Mouse (Mus musculus) liver, embryonic 14.5 days (tissue): ENCODE measurements around the gene Cd2.

Experiments used
- CTCF ChIP-seq: IDR thresholded peaks from 2 replicates; pipeline ENCODE4 v1.5.1; 2016; ENCODE audit warnings: antibody characterized with exemption, low read depth, control low read depth
- EP300 ChIP-seq: IDR thresholded peaks from 2 replicates; pipeline ENCODE4 v1.6.1; 2016; ENCODE audit warnings: antibody characterized with exemption, low read depth

GRCm38 (mm10) chr3:101243002-101243401 is 44.7 kb downstream of the Cd2 start:
- TF ChIP-seq CTCF (no peak), EP300 (no peak)
